Mouse (Mus musculus) adrenal gland, adult 2 months (tissue): ENCODE data around the gene Slc39a11. TPM values are rescaled to one million over a fixed set of nuclear protein-coding genes. Genes with fewer than 3 reads are reported as not detected.
"Not testable (repeated sequence)": the region's sequence is repeated elsewhere in the genome, so short reads cannot be mapped to it uniquely, and the experiment has no call there.

ENCODE experiments used
- DNase-seq: peaks from one replicate; pipeline ENCODE4 v3.0.0; 2021
- polyA plus RNA-seq: library from polyadenylated mRNA; depleted of rRNA; stranded (reverse); fragments of >200 nt; gene quantifications from 2 replicates; pipeline ENCODE4 v1.2.3, GENCODE M21; 2012
- total RNA-seq, 2 experiments: library from RNA; stranded (reverse); gene quantifications; 2 replicates each; pipeline ENCODE4 v1.2.3; 2021

Slc39a11 gene
- total and polyA plus RNA-seq, 3 experiments, result 22.9 to 34.4 (median 31.5) TPM

DNA sequence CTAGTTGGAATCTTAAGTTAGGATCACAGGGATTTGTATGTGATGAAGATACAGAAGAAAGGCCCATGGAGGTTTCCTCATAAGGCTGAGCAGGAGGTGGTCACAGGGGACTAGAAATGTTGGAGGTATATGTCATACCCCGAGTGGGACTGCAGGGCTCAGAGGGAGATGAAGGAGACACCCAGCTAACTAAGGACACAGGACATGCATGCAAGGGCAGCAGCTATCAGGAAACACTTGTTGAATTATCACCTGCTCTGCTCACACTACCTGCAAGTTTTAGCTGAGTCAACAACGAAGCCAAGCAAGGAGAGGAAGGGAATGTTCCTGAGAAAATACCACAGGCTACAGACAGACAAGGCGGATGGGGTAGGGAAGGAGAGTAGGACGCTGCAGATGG lies 17.8 kb upstream of the Slc39a11 start:
- no peak for DNase-seq

GRCm38 (mm10) chr11:113667122-113667521 lies 17.2 kb upstream of the Slc39a11 start:
- no peak for DNase-seq

DNA sequence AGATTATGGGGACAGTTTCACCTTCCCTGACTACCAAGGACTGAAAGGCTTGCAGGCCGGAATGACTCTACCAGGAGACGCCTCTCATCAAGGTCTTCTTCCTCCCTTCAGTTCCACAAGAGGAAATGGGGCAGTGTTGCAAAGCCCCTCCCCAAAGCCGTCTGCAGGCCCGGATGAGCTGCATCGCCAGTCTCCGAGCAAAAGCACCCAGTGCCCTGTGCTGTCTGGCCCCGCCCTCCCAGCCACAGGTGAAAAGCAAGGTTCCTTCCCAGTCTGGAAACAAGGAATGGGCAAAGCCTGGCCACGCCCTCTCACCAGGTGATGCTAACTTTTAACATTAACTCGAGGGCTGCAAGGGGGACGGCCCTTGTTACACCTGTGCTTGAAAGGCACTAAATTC lies 16.8 kb upstream of the Slc39a11 start:
- peak; percentile 51 for DNase-seq

DNA sequence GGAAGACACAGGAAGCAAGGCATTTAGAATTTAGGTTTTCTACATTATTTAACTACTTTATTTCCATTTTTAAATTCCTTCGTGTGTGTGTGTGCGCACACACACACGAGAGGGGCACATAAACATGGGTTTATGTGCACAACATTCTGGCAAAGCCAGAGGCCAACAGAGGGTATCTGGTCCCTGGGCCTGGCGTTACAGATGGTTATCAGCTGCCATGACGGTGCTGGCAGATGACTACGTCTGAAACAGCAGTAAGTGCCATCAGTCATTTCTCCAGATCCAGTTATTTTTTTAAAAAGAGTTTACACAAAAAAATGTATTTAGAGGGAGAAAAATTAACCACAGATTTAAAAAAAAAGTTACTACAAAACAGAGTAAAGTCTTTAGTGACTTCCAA lies 16.3 kb upstream of the Slc39a11 start:
- DNase-seq, result no peak

DNA sequence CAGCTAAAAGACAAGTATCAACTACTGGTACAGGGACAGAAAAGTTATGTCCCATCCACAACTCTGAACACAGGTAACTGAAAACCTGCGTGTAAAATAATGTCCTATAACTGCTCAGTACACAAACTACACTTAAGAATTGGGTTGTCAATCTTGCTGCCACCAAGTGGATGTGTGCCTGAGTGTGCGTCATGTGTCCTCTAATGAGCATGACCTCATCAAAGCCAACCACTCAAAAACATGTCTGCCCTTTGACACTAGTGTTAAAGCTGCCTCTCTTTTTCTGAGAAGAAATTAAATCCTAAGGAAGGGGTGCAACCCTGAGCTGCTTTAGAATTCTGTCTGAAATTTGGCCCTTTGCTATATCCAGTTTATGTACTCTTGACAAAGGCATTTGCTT lies 14.4 kb upstream of the Slc39a11 start:
- peak; percentile 52 for DNase-seq

GRCm38 (mm10) chr11:113661835-113662351 lies 12.0 kb upstream of the Slc39a11 start:
- DNase-seq, result no peak

GRCm38 (mm10) chr11:113660940-113661339 lies 11.1 kb upstream of the Slc39a11 start:
- no peak for DNase-seq

DNA sequence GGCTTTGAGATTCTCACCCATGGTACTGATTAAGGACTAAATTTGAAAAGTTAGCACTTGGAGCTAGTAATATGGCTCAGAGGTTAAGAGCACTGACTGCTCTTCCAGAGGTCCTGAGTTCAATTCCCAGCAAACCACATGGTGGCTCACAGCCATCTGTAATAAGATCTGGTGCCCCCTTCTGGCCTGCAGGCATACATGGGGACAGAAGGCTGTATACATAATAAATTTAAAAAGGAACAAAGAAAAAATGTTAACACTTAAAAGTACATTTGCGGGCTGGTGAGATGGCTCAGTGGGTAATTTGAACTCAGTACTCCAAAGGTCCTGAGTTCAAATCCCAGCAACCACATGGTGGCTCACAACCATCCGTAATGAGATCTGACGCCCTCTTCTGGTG lies 10.3 kb upstream of the Slc39a11 start:
- DNase-seq, result not testable (repeated sequence)

- no peak for DNase-seq
Measured at GRCm38 (mm10) chr11:113658763-113659162, 8.9 kb upstream of the Slc39a11 start.

GRCm38 (mm10) chr11:113658319-113658718 lies 8.4 kb upstream of the Slc39a11 start:
- no peak for DNase-seq

GRCm38 (mm10) chr11:113657221-113657620 lies 7.3 kb upstream of the Slc39a11 start:
- no peak for DNase-seq

DNA sequence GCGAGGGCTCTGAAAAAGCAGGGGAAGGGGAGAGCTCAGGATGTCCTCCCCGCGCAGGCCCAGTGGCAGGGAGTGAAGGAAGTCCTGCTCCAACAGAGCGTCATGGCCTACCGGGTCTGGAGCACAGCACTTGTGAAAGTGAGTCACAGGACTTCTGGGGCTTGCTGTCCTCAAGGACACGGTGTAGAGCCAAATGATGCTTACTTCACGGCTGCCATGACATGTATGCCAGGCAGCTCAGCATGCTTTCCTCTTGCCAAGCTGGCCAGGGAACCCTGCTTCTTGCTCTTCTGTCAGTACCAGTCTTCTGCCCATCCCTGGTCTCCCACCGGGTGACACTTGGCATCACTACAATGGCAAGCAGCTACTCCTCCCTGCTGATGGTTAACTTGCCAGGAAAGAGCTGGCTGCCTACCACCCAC lies 6.6 kb upstream of the Slc39a11 start:
- peak; percentile 83 for DNase-seq

GRCm38 (mm10) chr11:113654561-113655270 lies 4.8 kb upstream of the Slc39a11 start:
- DNase-seq, result no peak

- no peak for DNase-seq
Measured at GRCm38 (mm10) chr11:113654105-113654504, 4.2 kb upstream of the Slc39a11 start.

DNA sequence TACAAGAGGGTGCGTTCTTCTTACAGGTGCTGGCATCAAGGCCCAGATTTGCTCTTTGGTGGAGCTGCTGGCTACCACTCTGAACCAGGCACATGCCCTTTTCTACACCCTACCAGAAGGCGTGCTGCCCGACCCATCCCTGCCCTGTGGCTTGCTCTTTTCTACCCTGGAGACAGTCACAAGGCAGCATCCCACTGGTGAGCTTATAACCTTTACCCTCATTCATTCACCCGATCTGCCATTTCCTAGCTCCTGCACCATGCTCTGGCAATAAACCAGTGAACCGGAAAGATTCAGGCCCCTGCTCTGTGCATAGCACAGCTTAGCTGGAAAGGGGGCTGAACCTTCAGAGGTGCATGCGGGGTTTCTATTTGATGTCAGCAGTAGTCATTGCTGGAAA lies 2.6 kb upstream of the Slc39a11 start:
- no peak for DNase-seq

DNA sequence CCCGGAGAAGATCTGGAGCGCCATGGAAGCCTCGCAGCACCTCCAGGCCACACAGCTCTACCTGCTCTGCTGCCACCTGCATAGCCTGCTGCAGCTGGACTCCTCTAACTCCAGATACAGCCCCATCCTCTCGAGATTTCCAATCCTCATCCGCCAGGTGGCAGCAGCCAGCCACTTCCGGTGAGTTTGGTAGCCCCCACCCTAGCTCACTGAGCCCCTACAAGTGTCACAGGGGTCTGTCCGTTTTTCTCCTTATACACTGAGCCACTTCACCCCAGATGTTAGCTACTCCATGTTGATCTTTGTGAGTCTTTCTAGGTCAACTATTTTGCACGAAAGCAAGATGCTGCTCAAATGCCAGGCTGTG lies 2.0 kb upstream of the Slc39a11 start:
- DNase-seq, result no peak

DNA sequence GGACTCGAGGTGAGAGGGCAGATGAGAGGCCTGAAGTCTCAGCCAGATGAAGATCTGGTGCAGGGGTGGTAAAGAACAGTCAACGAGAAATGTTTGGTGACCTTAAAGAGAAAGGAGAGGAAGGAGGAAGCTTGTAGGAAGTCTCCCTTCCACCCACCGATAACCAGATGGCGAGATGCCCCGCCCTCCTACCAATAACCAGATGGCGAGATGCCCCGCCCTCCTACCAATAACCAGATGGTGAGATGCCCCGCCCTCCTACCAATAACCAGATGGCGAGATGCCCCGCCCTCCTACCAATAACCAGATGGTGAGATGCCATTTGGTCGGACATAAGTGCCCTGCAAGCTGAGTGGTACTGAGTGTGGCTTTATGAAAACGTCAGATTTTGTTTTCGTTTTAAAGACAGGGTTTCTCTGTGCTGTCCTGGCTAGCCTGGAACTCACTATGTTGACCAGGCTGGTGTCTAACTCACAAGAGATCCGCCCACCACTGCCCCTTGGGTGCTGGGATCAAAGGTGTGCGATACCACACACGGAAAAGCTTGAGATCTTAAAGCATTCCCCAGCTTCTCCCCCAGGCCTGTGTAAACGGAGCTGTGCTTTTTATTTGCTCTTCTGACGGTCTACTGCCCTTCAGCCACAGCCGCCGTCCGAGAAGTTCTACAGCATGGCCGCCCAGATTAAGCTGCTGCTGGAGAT lies 1.5 kb upstream of the Slc39a11 start:
- DNase-seq, result no peak

- DNase-seq, result peak; percentile 30
Measured at GRCm38 (mm10) chr11:113648690-113649352, 1.1 kb downstream of the Slc39a11 start, which contains the start of gene Cog1. Gene Cog1 (plus strand): TSS chr11:113649169.

DNA sequence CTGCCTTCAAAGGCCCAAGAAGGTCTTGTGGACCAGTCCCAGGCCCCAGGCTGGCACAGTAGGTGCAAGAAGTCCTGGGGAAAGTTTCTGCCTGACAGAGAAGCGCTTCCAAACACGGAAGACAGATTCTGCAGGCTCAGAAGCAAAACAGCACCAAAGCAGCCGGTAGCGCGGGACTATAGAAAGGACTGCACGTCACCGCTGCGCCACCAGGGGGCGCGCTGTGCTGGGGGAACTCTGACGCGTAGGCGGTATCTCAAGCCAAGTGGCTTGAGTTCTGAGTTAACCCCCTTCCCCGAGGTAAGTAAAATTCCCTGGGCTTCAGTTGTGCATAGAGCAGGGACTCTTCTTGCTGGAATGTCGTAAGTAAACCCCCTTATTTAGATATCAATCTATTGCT lies 1.7 kb downstream of the Slc39a11 start:
- peak; percentile 85 for DNase-seq

- no peak for DNase-seq
Measured at GRCm38 (mm10) chr11:113645181-113645580, 4.7 kb downstream of the Slc39a11 start.

DNA sequence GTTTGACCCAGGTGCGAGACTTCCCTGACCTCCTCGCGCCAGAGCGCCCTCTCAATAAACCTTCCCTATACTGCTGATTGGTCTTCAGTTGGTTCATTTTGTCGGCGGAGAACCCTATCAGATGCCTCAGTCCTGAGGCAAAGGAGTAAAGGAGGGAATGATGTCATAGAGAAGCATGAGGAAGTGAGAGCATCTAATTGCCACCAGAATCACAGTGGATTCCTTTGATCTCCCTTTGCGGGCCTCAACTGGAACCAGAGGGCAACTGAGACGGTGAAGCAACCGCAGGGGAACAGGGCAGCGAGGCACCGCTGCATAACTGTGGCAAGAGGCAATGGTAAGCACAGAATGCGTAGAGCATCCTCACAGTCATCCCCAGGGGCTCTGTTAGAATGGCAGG lies 11.2 kb downstream of the Slc39a11 start:
- no peak for DNase-seq

GRCm38 (mm10) chr11:113634699-113635121 lies 15.2 kb downstream of the Slc39a11 start:
- DNase-seq, result no peak

- no peak for DNase-seq
Measured at GRCm38 (mm10) chr11:113633398-113633797, 16.5 kb downstream of the Slc39a11 start.
